In the genomic region with DNA sequence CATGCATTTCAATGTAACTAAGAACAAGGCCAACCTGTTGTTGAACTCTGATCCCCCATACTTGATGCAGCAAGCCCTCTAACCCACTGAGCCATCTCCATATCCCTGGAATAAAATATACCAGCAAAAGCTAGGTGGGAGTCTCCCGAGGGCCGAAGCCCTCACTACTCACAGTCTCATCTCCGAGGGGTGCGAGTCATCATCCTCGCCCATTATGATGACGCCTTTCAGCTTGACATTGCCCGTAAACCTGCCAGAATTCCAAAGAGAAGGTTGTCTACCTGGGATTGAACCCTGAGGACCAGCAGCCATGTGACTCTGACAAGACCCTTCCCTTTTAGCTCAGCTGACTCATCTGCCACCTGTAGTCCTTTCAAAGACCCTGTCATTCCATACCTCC, we compare ENCODE assay signal across 9 mouse cellular contexts. TPM values are rescaled to one million over a fixed set of nuclear protein-coding genes. Genes with fewer than 3 reads are reported as not detected.
DNase-seq lines count a peak whose midpoint lies in the region; ATAC-seq and TF ChIP-seq lines count a peak whose summit lies in the region.
"Had no signal": no experiment of that assay in that cellular context is flagged by ENCODE, and none has a peak within 500 bp of the region (broad histone marks: within the 10 kb centered on the region; RNA-seq: fewer than 3 reads in every experiment).

No protein-coding gene starts in this region.

- ATAC-seq in liver, embryonic 13.5 days (ENCODE audit: low read depth): no peak
- ATAC-seq in megakaryocyte progenitor cell, adult 5-6 weeks (replicated peaks; ENCODE audit: poor library complexity): no peak

- no peak for TF ChIP-seq CTCF in cerebellum, adult 2 months (IDR thresholded peaks at IDR 0.05; ENCODE audit: borderline replicate concordance, insufficient read depth, low read depth, low read length)
- TF ChIP-seq CTCF in testis, adult 2 months (IDR thresholded peaks at IDR 0.05; ENCODE audit: control insufficient read depth, insufficient read depth, insufficient replicate concordance, low read depth, low read length): no peak

- DNase-seq in cerebellum, adult 2 months: no peak
- no peak for DNase-seq in cerebellum, adult 11 months
- no peak for DNase-seq in testis, postnatal 10 days (ENCODE audit: low spot score)
- DNase-seq in liver, embryonic 13.5 days: no peak
- no peak for DNase-seq in ovary, postnatal 14 days (ENCODE audit: low spot score)
- DNase-seq in layer of hippocampus, adult 9-10 months (ENCODE audit: low spot score): no peak
- DNase-seq: kidney, adult 18-20 months had no signal

- H3K27me3 ChIP-seq in cerebellum, adult 2 months (ENCODE audit: control insufficient read depth, insufficient read depth, low read length): no peaks in the 10 kb centered on the region
- no peaks in the 10 kb centered on the region for H3K27me3 ChIP-seq in testis, adult 2 months (ENCODE audit: control insufficient read depth, insufficient read depth, low read length)
- H3K27me3 ChIP-seq in liver, embryonic 13.5 days: no peaks in the 10 kb centered on the region

- peak overlapping the region; percentile 62 for H3K4me3 ChIP-seq in cerebellum, adult 2 months (replicated peaks; ENCODE audit: insufficient read depth, low read depth, low read length)
- H3K4me3 ChIP-seq in testis, adult 2 months (ENCODE audit: control insufficient read depth, low read depth, low read length): peak overlapping the region; percentile 97
- peak overlapping the region; percentile 84 for H3K4me3 ChIP-seq in liver, embryonic 13.5 days (replicated peaks)

- H3K4me2 ChIP-seq in liver, embryonic 13.5 days: peak overlapping the region; percentile 91

- H3K4me1 ChIP-seq in cerebellum, adult 2 months (ENCODE audit: control insufficient read depth, insufficient read depth, low read length): peaks cover 9% of the 10 kb centered on the region
- peaks cover 6% of the 10 kb centered on the region for H3K4me1 ChIP-seq in testis, adult 2 months (ENCODE audit: control insufficient read depth, insufficient read depth, low read length)
- H3K4me1 ChIP-seq in liver, embryonic 13.5 days (replicated peaks): peaks cover 56% of the 10 kb centered on the region

- no peak overlapping the region for H3K27ac ChIP-seq in cerebellum, adult 2 months (ENCODE audit: insufficient read depth, low read length)
- no peak overlapping the region; the same call in 1 of the 2 replicates for H3K27ac ChIP-seq in testis, adult 2 months (ENCODE audit: control insufficient read depth, insufficient read depth, low read depth, low read length)
- peak overlapping the region; percentile 96 for H3K27ac ChIP-seq in liver, embryonic 13.5 days

- H3K9ac ChIP-seq in liver, embryonic 13.5 days: peak overlapping the region; percentile 98

- WGBS in cerebellum, adult 2 months: 77% methylated on average over 7 of the region's 7 CpGs
- WGBS in liver, embryonic 13.5 days (ENCODE audit: insufficient replicate concordance): 86% methylated on average over 7 of the region's 7 CpGs

- no peaks in the 10 kb centered on the region for H3K9me3 ChIP-seq in liver, embryonic 13.5 days (replicated peaks)

- TF ChIP-seq POLR2A in cerebellum, adult 2 months (IDR thresholded peaks at IDR 0.05; ENCODE audit: borderline replicate concordance, insufficient read depth, low read length): no peak
- TF ChIP-seq POLR2A in testis, adult 2 months (IDR thresholded peaks at IDR 0.05; ENCODE audit: control insufficient read depth, low read depth, low read length): peak; percentile 60; the same call in 1 of the 2 replicates

- H3K36me3 ChIP-seq in testis, adult 2 months (ENCODE audit: control insufficient read depth, insufficient read depth, low read length): peaks cover 3% of the 10 kb centered on the region; the same call in 1 of the 2 replicates
- H3K36me3 ChIP-seq in liver, embryonic 13.5 days: peaks cover 50% of the 10 kb centered on the region

RNA-seq across cellular contexts. Expression of gene Pithd1, which starts 1.3 kb away (rescaled TPM):
- 127 and 130 TPM in 2 replicates for polyA plus RNA-seq in cerebellum, adult 2 months (2012; rRNA removed)
- 56.1 and 60.7 TPM in 2 replicates for polyA plus RNA-seq in testis, adult 2 months (2012; rRNA removed)
- 99.8 and 111 TPM in 2 replicates for polyA plus RNA-seq in liver, embryonic 13.5 days (2015; fragmentation: Nextera tagmentation; extraction: Ambion mirVana)
- 19.8 and 22.7 TPM in 2 replicates for total RNA-seq in megakaryocyte progenitor cell, adult 5-6 weeks (2015)
- 18.3 and 31.5 TPM in 2 replicates for total RNA-seq in megakaryocyte progenitor cell, adult 5-6 weeks (2017)

RNA-seq across cellular contexts. Expression of gene Lypla2, which starts 13.3 kb away (rescaled TPM):
- 123 and 127 TPM in 2 replicates for polyA plus RNA-seq in cerebellum, adult 2 months (2012; rRNA removed)
- 24.6 and 26.7 TPM in 2 replicates for polyA plus RNA-seq in testis, adult 2 months (2012; rRNA removed)
- polyA plus RNA-seq in liver, embryonic 13.5 days (2015; fragmentation: Nextera tagmentation; extraction: Ambion mirVana): 48.9 and 49.7 TPM in 2 replicates
- 37.2 and 42.6 TPM in 2 replicates for total RNA-seq in megakaryocyte progenitor cell, adult 5-6 weeks (2015)
- total RNA-seq in megakaryocyte progenitor cell, adult 5-6 weeks (2017): 15.7 and 21.9 TPM in 2 replicates

RNA-seq across cellular contexts. Expression of gene Gale, which starts 22.2 kb away (rescaled TPM):
- polyA plus RNA-seq in cerebellum, adult 2 months (2012; rRNA removed): 39.6 and 42.9 TPM in 2 replicates
- polyA plus RNA-seq in testis, adult 2 months (2012; rRNA removed): 8.9 and 10.8 TPM in 2 replicates
- 35.6 and 35.7 TPM in 2 replicates for polyA plus RNA-seq in liver, embryonic 13.5 days (2015; fragmentation: Nextera tagmentation; extraction: Ambion mirVana)
- total RNA-seq in megakaryocyte progenitor cell, adult 5-6 weeks (2015): 4.4 and 5.2 TPM in 2 replicates
- 2.2 and 4.7 TPM in 2 replicates for total RNA-seq in megakaryocyte progenitor cell, adult 5-6 weeks (2017)

RNA-seq across cellular contexts. Expression of gene Eloa, which starts 35.8 kb away (rescaled TPM):
- 18.3 and 19.2 TPM in 2 replicates for polyA plus RNA-seq in cerebellum, adult 2 months (2012; rRNA removed)
- polyA plus RNA-seq in testis, adult 2 months (2012; rRNA removed): 12.0 and 14.1 TPM in 2 replicates
- 27.7 and 35.1 TPM in 2 replicates for polyA plus RNA-seq in liver, embryonic 13.5 days (2015; fragmentation: Nextera tagmentation; extraction: Ambion mirVana)
- 55.2 and 58.2 TPM in 2 replicates for total RNA-seq in megakaryocyte progenitor cell, adult 5-6 weeks (2015)
- total RNA-seq in megakaryocyte progenitor cell, adult 5-6 weeks (2017): 50.3 and 56.8 TPM in 2 replicates

RNA-seq across cellular contexts. Expression of gene Hmgcl, which starts 39.5 kb away (rescaled TPM):
- polyA plus RNA-seq in cerebellum, adult 2 months (2012; rRNA removed): 86.9 and 98.7 TPM in 2 replicates
- polyA plus RNA-seq in testis, adult 2 months (2012; rRNA removed): 10.2 and 11.6 TPM in 2 replicates
- 71.9 and 73.5 TPM in 2 replicates for polyA plus RNA-seq in liver, embryonic 13.5 days (2015; fragmentation: Nextera tagmentation; extraction: Ambion mirVana)
- total RNA-seq in megakaryocyte progenitor cell, adult 5-6 weeks (2015): 51.4 and 52.1 TPM in 2 replicates
- 39.7 and 48.1 TPM in 2 replicates for total RNA-seq in megakaryocyte progenitor cell, adult 5-6 weeks (2017)
